Mouse (Mus musculus) heart, adult 2 months (tissue): ENCODE measurements around the gene Ank3.

ENCODE experiments used
- CTCF ChIP-seq: fragments of 200-600 bp; IDR thresholded peaks from 2 replicates; pipeline ENCODE4 v1.8.1; 2022; ENCODE audit warnings: antibody characterized with exemption, mild to moderate bottlenecking, moderate library complexity
- POLR2A ChIP-seq: fragments of 200-500 bp; IDR thresholded peaks from 2 replicates; pipeline ENCODE4 v1.6.1; 2011; ENCODE audit warnings: mild to moderate bottlenecking, low read depth, low read length, control low read depth; ENCODE audit not compliant: insufficient read depth

DNA sequence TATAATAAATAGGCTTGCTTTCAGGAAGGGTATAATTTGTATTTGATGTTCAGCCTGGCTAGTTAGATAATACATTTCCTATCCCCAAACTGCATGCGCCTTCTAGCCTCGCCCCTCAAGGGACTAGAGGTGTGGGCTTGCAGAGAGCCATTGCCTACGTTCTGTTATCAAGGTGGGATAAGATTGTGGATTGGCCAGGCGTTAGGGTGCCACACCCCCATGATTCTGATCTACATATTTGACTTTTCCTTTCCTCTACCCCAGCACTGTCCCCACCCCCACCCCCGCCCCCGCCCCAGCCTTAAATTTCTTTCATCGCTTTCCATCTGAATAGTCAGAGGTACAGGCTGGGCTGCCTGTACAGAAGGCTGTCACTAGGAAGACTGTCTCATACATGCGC is 11.8 kb upstream of the Ank3 start:
- TF ChIP-seq CTCF (no peak), POLR2A (no peak)
